Mouse (Mus musculus): ENCODE measurements at regions not wholly inside any gene's neighbourhood (a gene's known extent, or its start where the extent isn't known, plus 50 kb on each side); places are given as distances from the start of the nearest gene placed in this dataset.

- DNase-seq (ENCODE audit: low read depth, low spot score): no peak
Measured at GRCm38 (mm10) chr9:117693001-117693400, 63.3 kb upstream of the Rbms3 start.

GRCm38 (mm10) chr9:117692486-117692885 is 62.8 kb upstream of the Rbms3 start:
- DNase-seq (ENCODE audit: low read depth, low spot score): no peak

GRCm38 (mm10) chr9:117689946-117690345 is 60.2 kb upstream of the Rbms3 start:
- no peak for DNase-seq (ENCODE audit: low read depth, low spot score)
